Mouse (Mus musculus) limb, embryonic 12.5 days (tissue): ENCODE measurements around the gene Olfr921. TPM values are rescaled to one million over a fixed set of nuclear protein-coding genes. Genes with fewer than 3 reads are reported as not detected.

Experiments used
- polyA plus RNA-seq: library from polyadenylated mRNA; unstranded; fragments of >200 nt; fragmentation: Nextera tagmentation; extraction: Ambion mirVana; gene quantifications from 2 replicates; pipeline ENCODE4 v1.2.1, GENCODE M21; 2016

The Olfr921 gene
- polyA plus RNA-seq, 1 experiment from 2014 or later: not detected

Other genes starting within 250 kb of the Olfr921 start
- not detected in 2 replicates for gene Olfr910, start 235.2 kb upstream of the Olfr921 start, polyA plus RNA-seq
- not detected in 2 replicates for gene Olfr912, start 192.9 kb upstream of the Olfr921 start, polyA plus RNA-seq
- not detected in 2 replicates for gene Olfr913, start 180.3 kb upstream of the Olfr921 start, polyA plus RNA-seq
- gene Olfr914, start 168.0 kb upstream of the Olfr921 start, polyA plus RNA-seq: not detected in 2 replicates
- not detected in 2 replicates for gene Olfr916, start 113.2 kb upstream of the Olfr921 start, polyA plus RNA-seq
- not detected in 2 replicates for gene Olfr917, start 107.2 kb upstream of the Olfr921 start, polyA plus RNA-seq
- not detected in 2 replicates for gene Olfr918, start 98.5 kb upstream of the Olfr921 start, polyA plus RNA-seq
- not detected in 2 replicates for gene Olfr919, start 69.4 kb upstream of the Olfr921 start, polyA plus RNA-seq
- gene Vwa5a, start 54.8 kb upstream of the Olfr921 start, polyA plus RNA-seq: 14.2 and 15.9 TPM in 2 replicates
- gene Olfr920, start 20.8 kb upstream of the Olfr921 start, polyA plus RNA-seq: not detected in 2 replicates
- not detected in 2 replicates for gene Olfr922, start 41.5 kb downstream of the Olfr921 start, polyA plus RNA-seq
- gene Olfr923, start 53.5 kb downstream of the Olfr921 start, polyA plus RNA-seq: not detected in 2 replicates
- not detected in 2 replicates for gene Olfr924, start 71.4 kb downstream of the Olfr921 start, polyA plus RNA-seq
- gene Olfr26, start 82.0 kb downstream of the Olfr921 start, polyA plus RNA-seq: not detected in 2 replicates
- not detected in 2 replicates for gene Olfr926, start 104.1 kb downstream of the Olfr921 start, polyA plus RNA-seq
- gene Olfr930, start 156.7 kb downstream of the Olfr921 start, polyA plus RNA-seq: not detected in 2 replicates
- not detected in 2 replicates for gene Olfr933, start 199.2 kb downstream of the Olfr921 start, polyA plus RNA-seq
- gene Olfr934, start 215.2 kb downstream of the Olfr921 start, polyA plus RNA-seq: not detected in 2 replicates
- not detected in 2 replicates for gene Olfr935, start 226.6 kb downstream of the Olfr921 start, polyA plus RNA-seq